Mouse (Mus musculus): ENCODE measurements at regions not wholly inside any gene's neighbourhood (a gene's known extent, or its start where the extent isn't known, plus 50 kb on each side); places are given as distances from the start of the nearest gene placed in this dataset.

- no peak for DNase-seq (ENCODE audit: extremely low spot score, low spot score)
These were observed 322.4 kb downstream of the Tfec start for GRCm38 (mm10) chr6:16575875-16576274.

GRCm38 (mm10) chr6:16572828-16573227, 325.4 kb downstream of the Tfec start:
- DNase-seq (ENCODE audit: extremely low spot score, low spot score): no peak

DNA sequence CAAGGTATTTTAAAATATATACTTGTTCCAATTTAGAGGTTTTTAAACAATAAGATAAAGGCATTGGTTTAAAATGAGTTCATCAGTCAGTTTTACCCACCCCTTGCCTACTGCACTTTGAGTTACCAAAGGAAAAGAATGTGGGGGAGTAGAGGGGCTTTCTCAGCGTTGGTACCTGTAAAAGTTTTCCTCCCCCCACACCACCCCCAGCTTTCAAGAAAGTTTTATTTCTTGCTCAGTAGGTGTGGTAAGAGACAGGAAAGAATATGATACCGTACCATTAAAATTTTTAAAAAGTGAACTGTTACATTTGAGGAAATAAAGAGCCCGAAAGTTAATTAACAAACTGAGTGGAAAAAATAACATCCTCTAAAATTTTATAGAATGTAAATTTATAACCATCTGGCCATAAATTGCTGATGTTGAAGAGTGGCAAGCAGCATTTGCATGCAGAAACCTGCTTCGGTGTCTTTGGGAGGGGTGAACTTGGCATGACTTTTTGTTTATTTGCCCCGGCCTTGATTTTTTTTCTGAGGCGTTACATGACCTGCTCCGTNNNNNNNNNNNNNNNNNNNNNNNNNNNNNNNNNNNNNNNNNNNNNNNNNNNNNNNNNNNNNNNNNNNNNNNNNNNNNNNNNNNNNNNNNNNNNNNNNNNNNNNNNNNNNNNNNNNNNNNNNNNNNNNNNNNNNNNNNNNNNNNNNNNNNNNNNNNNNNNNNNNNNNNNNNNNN, 346.1 kb downstream of the Tfec start:
- no peak for DNase-seq (ENCODE audit: extremely low spot score, low spot score)

DNA sequence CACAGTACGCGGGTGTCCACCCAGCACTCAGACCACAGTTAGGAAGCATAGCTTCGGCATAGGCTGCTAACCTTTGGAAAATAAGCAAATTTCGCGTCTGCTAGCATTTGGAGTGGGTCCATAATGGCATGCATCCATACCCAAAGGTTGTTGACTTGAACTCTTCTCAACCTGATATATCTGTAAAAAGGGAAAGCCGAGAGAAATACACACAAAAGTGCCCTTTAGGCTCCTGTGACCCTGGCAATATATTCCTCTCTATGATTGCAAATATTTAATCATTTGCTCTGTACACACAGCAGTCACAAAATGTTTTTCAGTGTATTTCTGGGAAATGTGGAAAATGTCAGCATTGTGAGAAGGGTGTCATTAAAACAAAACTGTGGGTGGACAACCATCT, 347.1 kb downstream of the Tfec start:
- DNase-seq (ENCODE audit: extremely low spot score, low spot score): no peak

- DNase-seq (ENCODE audit: extremely low spot score, low spot score): no peak
These were observed 347.8 kb downstream of the Tfec start for GRCm38 (mm10) chr6:16550445-16550844.

DNA sequence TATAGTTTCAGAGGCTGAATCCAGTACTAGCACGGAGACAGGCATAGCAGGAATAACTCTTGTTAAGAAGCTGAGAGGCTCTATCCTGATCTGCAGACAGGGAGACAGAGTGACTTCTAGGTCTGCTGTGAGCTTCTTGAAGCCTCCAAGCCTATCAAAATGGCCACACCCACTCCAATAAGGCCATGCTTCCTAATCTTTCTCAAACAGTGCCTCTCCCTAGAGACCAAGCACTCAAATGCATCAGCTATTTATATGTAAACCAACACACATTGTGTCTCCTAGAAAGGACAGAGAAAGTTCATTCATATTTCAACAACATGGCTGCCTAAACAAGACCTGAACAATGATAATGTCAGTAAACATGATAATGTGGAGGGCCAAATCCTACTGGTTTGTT, 384.2 kb downstream of the Tfec start:
- no peak for DNase-seq (ENCODE audit: extremely low spot score, low spot score)

GRCm38 (mm10) chr6:16513541-16513940, 384.7 kb downstream of the Tfec start:
- DNase-seq (ENCODE audit: extremely low spot score, low spot score): no peak

GRCm38 (mm10) chr6:16503836-16504235, 394.4 kb downstream of the Tfec start:
- DNase-seq (ENCODE audit: extremely low spot score, low spot score): no peak

GRCm38 (mm10) chr6:16487015-16487630, 411.1 kb downstream of the Tfec start:
- no peak for DNase-seq (ENCODE audit: extremely low spot score, low spot score)

- no peak for DNase-seq (ENCODE audit: extremely low spot score, low spot score)
These were observed 414.9 kb downstream of the Tfec start for GRCm38 (mm10) chr6:16483295-16483694.

DNA sequence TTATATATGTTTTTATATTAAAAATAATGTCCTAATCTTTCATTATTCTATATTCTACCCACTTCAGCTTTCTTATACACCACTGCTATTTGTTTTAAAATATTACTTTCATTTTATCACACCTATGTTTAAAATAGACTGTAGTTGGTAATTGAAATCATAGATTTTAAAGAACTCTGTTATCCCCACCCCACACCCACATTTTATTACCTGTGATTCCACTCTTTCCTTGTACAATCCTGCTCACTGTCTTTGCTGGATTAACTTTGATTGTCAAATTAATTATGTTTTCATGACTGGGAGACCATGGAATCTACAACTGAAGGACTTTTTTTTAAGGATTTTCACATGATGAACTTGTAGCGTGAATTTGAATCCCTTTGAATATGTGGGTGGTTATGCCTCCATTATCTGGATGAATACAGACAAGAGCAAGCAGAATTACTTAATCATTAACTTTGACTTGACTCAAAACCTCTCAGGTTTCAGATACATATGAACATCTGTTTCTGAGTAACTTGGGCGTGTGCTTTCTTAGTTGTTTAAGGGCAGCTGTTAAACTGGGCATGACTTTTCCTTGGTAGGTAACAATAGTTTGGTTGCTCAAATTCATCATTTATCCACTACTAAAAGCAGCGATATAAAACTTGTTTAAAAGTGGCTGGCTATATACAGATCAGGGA, 429.4 kb downstream of the Tfec start:
- no peak for DNase-seq (ENCODE audit: extremely low spot score, low spot score)

GRCm38 (mm10) chr6:16458279-16458678, 440.0 kb downstream of the Tfec start:
- no peak for DNase-seq (ENCODE audit: extremely low spot score, low spot score)
